Mouse (Mus musculus) G1E-ER4 (cell line): ENCODE measurements around the gene Rrn3. TPM values are rescaled to one million over a fixed set of nuclear protein-coding genes. Genes with fewer than 3 reads are reported as not detected.

Experiments
- GATA1 ChIP-seq: IDR thresholded peaks from one replicate; pipeline ENCODE4 v1.8.0; 2012; ENCODE audit warnings: low read length, inconsistent platforms
- polyA plus RNA-seq: library from polyadenylated mRNA; stranded (reverse); fragments of >175 nt; gene quantifications from 2 replicates; pipeline ENCODE4 v1.2.3, GENCODE M21; 2012

Gene Rrn3
- polyA plus RNA-seq, 1 experiment, result 27.4 TPM

GRCm38 (mm10) chr16:13834382-13834781, 53.9 kb downstream of the Rrn3 start:
- TF ChIP-seq GATA1, result no peak

- no peak for TF ChIP-seq GATA1
Measured at GRCm38 (mm10) chr16:13840056-13840455, 59.5 kb downstream of the Rrn3 start.

- no peak for TF ChIP-seq GATA1
Measured at GRCm38 (mm10) chr16:13840956-13841355, 60.4 kb downstream of the Rrn3 start.

- no peak for TF ChIP-seq GATA1
Measured at GRCm38 (mm10) chr16:13845031-13845430, 64.5 kb downstream of the Rrn3 start.

- TF ChIP-seq GATA1, result no peak
Measured at GRCm38 (mm10) chr16:13846675-13847074, 66.2 kb downstream of the Rrn3 start.

- peak; percentile 74 for TF ChIP-seq GATA1
Measured at GRCm38 (mm10) chr16:13848310-13848709, 67.8 kb downstream of the Rrn3 start.

- no peak for TF ChIP-seq GATA1
Measured at GRCm38 (mm10) chr16:13851446-13851845, 70.9 kb downstream of the Rrn3 start.

- TF ChIP-seq GATA1, result no peak
Measured at GRCm38 (mm10) chr16:13853886-13854285, 73.4 kb downstream of the Rrn3 start.

Other genes starting within 250 kb of the Rrn3 start
- 55.5 and 69.9 TPM in 2 replicates for gene Parn, start 112.5 kb upstream of the Rrn3 start, polyA plus RNA-seq
- 1.7 and 3.2 TPM in 2 replicates for gene Bfar, start 108.8 kb upstream of the Rrn3 start, polyA plus RNA-seq
- gene 3110001I22Rik, start 108.8 kb upstream of the Rrn3 start, polyA plus RNA-seq, result 0.39 and 0.67 TPM in 2 replicates
- gene Pla2g10, start 49.7 kb upstream of the Rrn3 start, polyA plus RNA-seq, result not detected in 2 replicates
- 8.8 and 14.0 TPM in 2 replicates for gene Ntan1, start 38.1 kb downstream of the Rrn3 start, polyA plus RNA-seq
- gene Pdxdc1, start 122.4 kb downstream of the Rrn3 start, polyA plus RNA-seq, result 26.7 and 27.7 TPM in 2 replicates
- 0.02 and 0.03 TPM in 2 replicates for gene Mpv17l, start 122.5 kb downstream of the Rrn3 start, polyA plus RNA-seq
- gene 2900011O08Rik, start 205.9 kb downstream of the Rrn3 start, polyA plus RNA-seq, result not detected in 2 replicates
- gene Ifitm7, start 206.2 kb downstream of the Rrn3 start, polyA plus RNA-seq, result not detected in 2 replicates